Mouse (Mus musculus): ENCODE results near the gene Dnajc5g. TPM values are rescaled to one million over a fixed set of nuclear protein-coding genes. Genes with fewer than 3 reads are reported as not detected.
A peak's percentile ranks its signal among the peaks of the same experiment; 100 is the strongest.

Gene Dnajc5g
- total RNA-seq, 2 experiments from 2014 or later: not detected

- no peak overlapping the region; the same call in 1 of the 2 replicates for H3K27ac ChIP-seq
- no peak overlapping the region for H3K4me3 ChIP-seq
- DNase-seq (ENCODE audit: extremely low spot score in 1 of 2, low spot score in 2 of 2): no peak
- intact Hi-C loops (cut with DNase I): no loop called here
- TF ChIP-seq CTCF (IDR thresholded peaks at IDR 0.05): no peak; the same call in 1 of the 2 replicates
Observed at GRCm38 (mm10) chr5:31086606-31087005, 19.5 kb upstream of the Dnajc5g start.

- Histone ChIP-seq H3K27ac (no peak overlapping the region; the same call in 1 of the 2 replicates), H3K4me3 (no peak overlapping the region)
- no peak for DNase-seq (ENCODE audit: extremely low spot score in 1 of 2, low spot score in 2 of 2)
- intact Hi-C loops (cut with DNase I): no loop called here
- no peak for TF ChIP-seq CTCF (IDR thresholded peaks at IDR 0.05)
Observed at GRCm38 (mm10) chr5:31087131-31087530, 19.0 kb upstream of the Dnajc5g start.

GRCm38 (mm10) chr5:31092231-31092975, 13.7 kb upstream of the Dnajc5g start:
- peak overlapping the region; percentile 61 for H3K4me3 ChIP-seq
- intact Hi-C loops (cut with DNase I): loop anchor here (1.0 kb wide), 2 partner anchors 29 to 99 kb away; no protein-coding TSS in a partner anchor
- H3K27ac ChIP-seq: peak overlapping the region; percentile 93
- peak; percentile 49 to 79 for DNase-seq (ENCODE audit: extremely low spot score in 1 of 2, low spot score in 2 of 2)
- TF ChIP-seq CTCF (IDR thresholded peaks at IDR 0.05): no peak

GRCm38 (mm10) chr5:31093151-31094041, 12.7 kb upstream of the Dnajc5g start:
- no peak for TF ChIP-seq CTCF (IDR thresholded peaks at IDR 0.05)
- peak in 1 of 2 experiments; percentile 68 for DNase-seq (ENCODE audit: extremely low spot score in 1 of 2, low spot score in 2 of 2)
- peak overlapping the region; percentile 61 for H3K4me3 ChIP-seq
- H3K27ac ChIP-seq: peak overlapping the region; percentile 93
- intact Hi-C loops (cut with DNase I): loop anchor here (1.0 kb wide), 1 partner anchor 13 kb away; no protein-coding TSS in a partner anchor

- Histone ChIP-seq H3K27ac (peak overlapping the region; percentile 44), H3K4me3 (peak overlapping the region; percentile 33)
- no peak for TF ChIP-seq CTCF (IDR thresholded peaks at IDR 0.05)
- peak in 1 of 2 experiments; percentile 59 for DNase-seq (ENCODE audit: extremely low spot score in 1 of 2, low spot score in 2 of 2)
- intact Hi-C loops (cut with DNase I): loop anchor here (1.0 kb wide), 1 partner anchor 14 kb away; no protein-coding TSS in a partner anchor
Observed at GRCm38 (mm10) chr5:31094100-31094798, 11.8 kb upstream of the Dnajc5g start.

GRCm38 (mm10) chr5:31094799-31095691, 11.0 kb upstream of the Dnajc5g start:
- Histone ChIP-seq H3K4me3 (peak overlapping the region; percentile 33), H3K27ac (no peak overlapping the region; the same call in 1 of the 2 replicates)
- no peak; the same call in none of the 2 replicates for TF ChIP-seq CTCF (IDR thresholded peaks at IDR 0.05)
- intact Hi-C loops (cut with DNase I): loop anchor here (1.0 kb wide), 1 partner anchor 15 kb away; no protein-coding TSS in a partner anchor
- DNase-seq (ENCODE audit: extremely low spot score in 1 of 2, low spot score in 2 of 2): peak in 1 of 2 experiments; percentile 62

GRCm38 (mm10) chr5:31095711-31096480, 10.2 kb upstream of the Dnajc5g start:
- Histone ChIP-seq H3K4me3 (peak overlapping the region; percentile 33), H3K27ac (no peak overlapping the region)
- intact Hi-C loops (cut with DNase I): no loop called here
- TF ChIP-seq CTCF (IDR thresholded peaks at IDR 0.05): no peak; the same call in 1 of the 2 replicates
- no peak for DNase-seq (ENCODE audit: extremely low spot score in 1 of 2, low spot score in 2 of 2)

- intact Hi-C loops (cut with DNase I): loop anchor here (5.0 kb wide), 1 partner anchor 176 kb away; no protein-coding TSS in a partner anchor
- TF ChIP-seq CTCF (IDR thresholded peaks at IDR 0.05): no peak
- no peak for DNase-seq (ENCODE audit: extremely low spot score in 1 of 2, low spot score in 2 of 2)
- no peak within 1 kb of the TSS for H3K4me3 ChIP-seq
- no peak within 1 kb of the TSS for H3K27ac ChIP-seq
Observed at GRCm38 (mm10) chr5:31108000-31108490, 2.0 kb downstream of the Dnajc5g start, which contains the start of gene Slc30a3. TSS of gene Slc30a3 (minus strand) at chr5:31108237.

GRCm38 (mm10) chr5:31110781-31111180, 4.7 kb downstream of the Dnajc5g start:
- intact Hi-C loops (cut with DNase I): no loop called here
- H3K4me3 ChIP-seq: no peak overlapping the region
- no peak overlapping the region for H3K27ac ChIP-seq
- TF ChIP-seq CTCF (IDR thresholded peaks at IDR 0.05): peak; percentile 68
- no peak for DNase-seq (ENCODE audit: extremely low spot score in 1 of 2, low spot score in 2 of 2)
